Mouse (Mus musculus) testis, adult 2 months (tissue): ENCODE results near the gene Olfr94. TPM values are rescaled to one million over a fixed set of nuclear protein-coding genes. Genes with fewer than 3 reads are reported as not detected.

Experiments
- H3K27ac ChIP-seq: fragments of 200-500 bp; 2 replicates; pipeline ENCODE4 v1.5.1; 2012; ENCODE audit warnings: low read depth, low read length; ENCODE audit not compliant: control insufficient read depth, insufficient read depth
- H3K27me3 ChIP-seq: fragments of 200-500 bp; 2 replicates; pipeline ENCODE4 v1.6.1; 2012; ENCODE audit warnings: mild to moderate bottlenecking, low read length, moderate library complexity; ENCODE audit not compliant: control insufficient read depth, insufficient read depth
- H3K36me3 ChIP-seq: fragments of 200-500 bp; 2 replicates; pipeline ENCODE4 v1.6.1; 2012; ENCODE audit warnings: mild to moderate bottlenecking, low read length; ENCODE audit not compliant: control insufficient read depth, insufficient read depth
- H3K4me1 ChIP-seq: fragments of 200-500 bp; 2 replicates; pipeline ENCODE4 v1.6.1; 2012; ENCODE audit warnings: low read length; ENCODE audit not compliant: control insufficient read depth, insufficient read depth
- H3K4me3 ChIP-seq: fragments of 200-500 bp; 2 replicates; pipeline ENCODE4 v1.5.1; 2012; ENCODE audit warnings: low read depth, mild to moderate bottlenecking, low read length, moderate library complexity, mixed read lengths; ENCODE audit not compliant: control insufficient read depth
- CTCF ChIP-seq: fragments of 200-500 bp; IDR thresholded peaks from 2 replicates; pipeline ENCODE4 v1.5.1; 2012; ENCODE audit warnings: low read depth, mild to moderate bottlenecking, inconsistent platforms, low read length, moderate library complexity; ENCODE audit not compliant: control insufficient read depth, insufficient read depth, insufficient replicate concordance
- POLR2A ChIP-seq: fragments of 200-500 bp; IDR thresholded peaks from 2 replicates; pipeline ENCODE4 v1.6.1; 2012; ENCODE audit warnings: low read depth, mild to moderate bottlenecking, inconsistent platforms, low read length, moderate library complexity; ENCODE audit not compliant: control insufficient read depth
- polyA plus RNA-seq: library from polyadenylated mRNA; depleted of rRNA; stranded (reverse); fragments of >200 nt; gene quantifications from 2 replicates; pipeline ENCODE4 v1.2.3, GENCODE M21; 2012; rRNA removed

Gene Olfr94
- polyA plus RNA-seq, 1 experiment = not detected

- H3K36me3 ChIP-seq = no peaks in the 10 kb centered on the region
- H3K27ac ChIP-seq = no peak within 1 kb of the TSS
- H3K4me1 ChIP-seq = peaks cover 5% of the 10 kb centered on the region
- no peaks in the 10 kb centered on the region for H3K27me3 ChIP-seq
- H3K4me3 ChIP-seq = no peak within 1 kb of the TSS
- TF ChIP-seq POLR2A (no peak), CTCF (no peak)
Observed at GRCm38 (mm10) chr17:37193656-37194055, 7.1 kb downstream of the Olfr94 start, which contains the start of gene Ubd. Ubd (plus strand) TSS chr17:37193892.

DNA sequence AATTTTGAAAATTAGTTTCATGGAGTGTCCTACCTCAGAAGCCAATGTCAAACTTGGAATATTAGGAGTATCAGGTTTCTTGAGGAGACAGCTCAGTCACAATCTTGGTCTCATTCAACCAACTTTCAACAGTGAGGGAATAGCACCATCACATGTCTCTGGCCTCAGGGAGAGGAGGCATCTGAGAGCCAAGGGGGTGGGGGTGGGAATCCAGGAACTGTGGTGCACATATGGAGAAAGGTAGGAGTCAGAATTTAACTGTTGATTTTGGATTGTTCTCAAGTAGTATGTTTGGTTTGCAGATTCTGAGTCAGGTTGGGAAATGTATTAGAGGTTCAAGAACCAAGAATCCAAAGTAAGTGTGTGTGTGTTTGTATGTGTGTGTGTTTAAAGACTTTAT, 7.8 kb downstream of the Olfr94 start:
- no peak overlapping the region for H3K4me3 ChIP-seq
- no peaks in the 10 kb centered on the region for H3K36me3 ChIP-seq
- H3K27ac ChIP-seq = no peak overlapping the region
- no peak for TF ChIP-seq CTCF
- no peak for TF ChIP-seq POLR2A
- H3K4me1 ChIP-seq = peaks cover 5% of the 10 kb centered on the region
- no peaks in the 10 kb centered on the region for H3K27me3 ChIP-seq

GRCm38 (mm10) chr17:37190711-37191110, 10.1 kb downstream of the Olfr94 start:
- H3K36me3 ChIP-seq = no peaks in the 10 kb centered on the region
- H3K27me3 ChIP-seq = no peaks in the 10 kb centered on the region
- no peak overlapping the region for H3K27ac ChIP-seq
- TF ChIP-seq CTCF = no peak
- TF ChIP-seq POLR2A = no peak
- no peaks in the 10 kb centered on the region for H3K4me1 ChIP-seq
- no peak overlapping the region for H3K4me3 ChIP-seq

GRCm38 (mm10) chr17:37185474-37185873, 15.3 kb downstream of the Olfr94 start:
- no peaks in the 10 kb centered on the region for H3K27me3 ChIP-seq
- no peaks in the 10 kb centered on the region for H3K4me1 ChIP-seq
- H3K36me3 ChIP-seq = no peaks in the 10 kb centered on the region
- TF ChIP-seq CTCF = no peak
- TF ChIP-seq POLR2A = no peak
- H3K27ac ChIP-seq = no peak overlapping the region
- no peak overlapping the region for H3K4me3 ChIP-seq

DNA sequence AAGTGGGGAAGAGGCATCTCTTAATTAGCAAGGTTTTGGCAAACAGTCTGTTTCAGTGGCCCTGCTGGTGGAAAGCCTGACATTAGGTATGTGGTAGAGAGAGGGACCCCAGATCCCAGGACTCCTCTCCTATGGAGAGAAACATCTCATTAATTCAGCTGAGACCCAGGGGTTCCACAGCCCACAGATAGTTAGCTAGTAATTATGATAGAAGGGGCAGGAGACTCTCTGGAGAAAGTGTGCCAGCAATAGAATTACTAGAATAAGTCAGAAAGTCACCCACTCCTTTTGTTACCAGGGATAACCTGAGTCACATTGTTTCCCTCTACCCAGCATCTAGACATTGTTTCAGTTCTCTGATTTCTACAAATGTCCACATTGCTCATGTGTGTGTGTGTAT, 39.4 kb downstream of the Olfr94 start, which contains the start of gene Olfr93:
Olfr93 (minus strand) TSS at position 101 of the 400 bp plus-strand sequence.
- Histone ChIP-seq H3K4me3 (no peak within 1 kb of the TSS), H3K4me1 (no peaks in the 10 kb centered on the region; the same call in 1 of the 2 replicates), H3K27me3 (no peaks in the 10 kb centered on the region), H3K27ac (no peak within 1 kb of the TSS), H3K36me3 (no peaks in the 10 kb centered on the region)
- TF ChIP-seq POLR2A (no peak), CTCF (no peak)

Other genes starting within 250 kb of the Olfr94 start
- gene Ppp1r11, start 249.3 kb downstream of the Olfr94 start, polyA plus RNA-seq = 891 and 948 TPM in 2 replicates
- 51.9 and 53.2 TPM in 2 replicates for gene Znrd1, start 242.4 kb downstream of the Olfr94 start, polyA plus RNA-seq
- gene Znrd1as, start 242.4 kb downstream of the Olfr94 start, polyA plus RNA-seq = 60.1 and 64.5 TPM in 2 replicates
- 0.56 and 1.0 TPM in 2 replicates for gene 2410137M14Rik, start 219.8 kb downstream of the Olfr94 start, polyA plus RNA-seq
- gene H2-M5, start 211.5 kb downstream of the Olfr94 start, polyA plus RNA-seq = 1.6 and 2.8 TPM in 2 replicates
- gene Zfp57, start 199.8 kb downstream of the Olfr94 start, polyA plus RNA-seq = 16.0 and 16.5 TPM in 2 replicates
- 0.05 TPM in 1 of 2 replicates, not detected in the other for gene Mog, start 177.6 kb downstream of the Olfr94 start, polyA plus RNA-seq
- 11.4 and 12.3 TPM in 2 replicates for gene Gabbr1, start 155.0 kb downstream of the Olfr94 start, polyA plus RNA-seq
- not detected in 2 replicates for gene Olfr90, start 112.5 kb downstream of the Olfr94 start, polyA plus RNA-seq
- 0.11 and 0.22 TPM in 2 replicates for gene Olfr91, start 102.7 kb downstream of the Olfr94 start, polyA plus RNA-seq
- gene Olfr92, start 80.9 kb downstream of the Olfr94 start, polyA plus RNA-seq = not detected in 2 replicates
- 0.85 TPM in 1 of 2 replicates, not detected in the other for gene Olfr93, start 39.5 kb downstream of the Olfr94 start, polyA plus RNA-seq
- not detected in 2 replicates for gene Ubd, start 7.1 kb downstream of the Olfr94 start, polyA plus RNA-seq
- not detected in 2 replicates for gene Olfr95, start 12.1 kb upstream of the Olfr94 start, polyA plus RNA-seq
- not detected in 2 replicates for gene Olfr96, start 19.2 kb upstream of the Olfr94 start, polyA plus RNA-seq
- 0.08 TPM in 1 of 2 replicates, not detected in the other for gene Olfr97, start 36.3 kb upstream of the Olfr94 start, polyA plus RNA-seq
- not detected in 2 replicates for gene Olfr98, start 62.8 kb upstream of the Olfr94 start, polyA plus RNA-seq
- gene H2-M3, start 69.2 kb upstream of the Olfr94 start, polyA plus RNA-seq = 0.75 and 0.98 TPM in 2 replicates
- not detected in 2 replicates for gene Olfr99, start 82.5 kb upstream of the Olfr94 start, polyA plus RNA-seq
- gene Olfr101, start 103.3 kb upstream of the Olfr94 start, polyA plus RNA-seq = not detected in 2 replicates
- 0.10 TPM in 2 replicates for gene Olfr102, start 116.1 kb upstream of the Olfr94 start, polyA plus RNA-seq
- gene Olfr103, start 138.7 kb upstream of the Olfr94 start, polyA plus RNA-seq = not detected in 2 replicates
- gene Olfr104-ps, start 158.6 kb upstream of the Olfr94 start, polyA plus RNA-seq = 0.04 TPM in 1 of 2 replicates, not detected in the other
- gene Olfr105-ps, start 178.0 kb upstream of the Olfr94 start, polyA plus RNA-seq = not detected in 2 replicates
- gene Olfr106-ps, start 189.4 kb upstream of the Olfr94 start, polyA plus RNA-seq = not detected in 2 replicates
- gene Olfr107, start 198.2 kb upstream of the Olfr94 start, polyA plus RNA-seq = not detected in 2 replicates
- gene Olfr108, start 244.5 kb upstream of the Olfr94 start, polyA plus RNA-seq = not detected in 2 replicates